Mouse (Mus musculus) adrenal gland, adult 2 months (tissue): ENCODE measurements around the gene Ube2a. TPM values are rescaled to one million over a fixed set of nuclear protein-coding genes. Genes with fewer than 3 reads are reported as not detected.
A peak's percentile ranks its signal among the peaks of the same experiment; 100 is the strongest.
"Not testable (repeated sequence)": the region's sequence is repeated elsewhere in the genome, so short reads cannot be mapped to it uniquely, and the experiment has no call there.

Source experiments
- DNase-seq: peaks from one replicate; pipeline ENCODE4 v3.0.0; 2021
- long read RNA-seq: library from polyadenylated mRNA; stranded (forward); transcript quantifications from one replicate; pipeline ENCODE4 v2.0.0, GENCODE M21; 2021
- polyA plus RNA-seq: library from polyadenylated mRNA; depleted of rRNA; stranded (reverse); fragments of >200 nt; gene quantifications from 2 replicates; pipeline ENCODE4 v1.2.3, GENCODE M21; 2012; rRNA removed
- total RNA-seq, 2 experiments: library from RNA; stranded (reverse); gene quantifications; 2 replicates each; pipeline ENCODE4 v1.2.3; 2021

Ube2a gene
- 10 to 100 TPM; 66.8 to 74.4 TPM for total RNA-seq
- polyA plus RNA-seq, result 33.2 and 38.6 TPM in 2 replicates
- long read RNA-seq, transcript Ube2a-201 (6 exons, 1,732 nt), result major isoform, 41 of 42 reads
- long read RNA-seq, partial matches to known transcripts, result 0 of 42 reads
- long read RNA-seq, other reads (novel, unspliced or antisense), result 0 of 42 reads

- DNase-seq, result no peak
Observed at GRCm38 (mm10) chrX:36873765-36874164, at the start of gene Ube2a, which contains the start of gene C330007P06Rik. TSS of gene Ube2a (plus strand) at chrX:36873900. TSS of gene C330007P06Rik (minus strand) at chrX:36874111.

DNA sequence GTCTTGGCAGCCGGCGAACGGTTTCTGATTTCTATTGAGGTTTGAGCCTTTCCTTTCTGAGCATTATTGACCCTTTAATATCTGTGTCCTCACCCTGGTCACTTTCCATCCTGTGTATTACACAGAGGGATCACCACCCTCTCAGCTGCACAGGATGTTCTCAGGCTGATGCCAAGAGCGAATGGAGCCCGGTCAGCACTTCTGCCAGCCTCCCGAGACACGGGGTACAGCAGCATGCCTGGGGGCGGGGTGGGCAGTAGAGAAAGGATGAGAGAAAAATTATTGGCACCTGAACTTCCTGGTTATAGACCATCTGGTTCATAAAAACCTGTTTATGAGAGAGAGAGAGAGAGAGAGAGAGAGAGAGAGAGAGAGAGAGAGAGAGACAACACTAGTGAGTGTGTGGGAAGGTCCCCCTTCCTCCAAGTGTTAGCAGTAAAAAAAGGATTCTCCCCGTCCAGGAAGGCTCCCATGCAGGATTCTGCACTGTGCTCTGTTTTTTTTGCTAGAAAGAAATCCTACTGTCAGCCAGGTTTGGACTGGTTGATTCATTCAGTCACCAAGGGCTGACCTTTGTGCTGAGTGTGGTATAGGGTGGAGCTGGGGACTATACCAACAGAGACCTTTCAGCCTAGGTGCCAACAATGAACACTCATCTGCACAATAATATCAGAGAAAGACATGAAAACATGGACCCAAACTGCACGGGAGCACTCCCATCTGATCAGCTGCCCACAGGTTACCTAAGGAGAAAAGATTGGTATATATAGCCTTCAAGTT is 49.6 kb upstream of the Ube2a start:
- no peak for DNase-seq

- no peak for DNase-seq
Observed at GRCm38 (mm10) chrX:36825032-36825431, 48.7 kb upstream of the Ube2a start.

DNA sequence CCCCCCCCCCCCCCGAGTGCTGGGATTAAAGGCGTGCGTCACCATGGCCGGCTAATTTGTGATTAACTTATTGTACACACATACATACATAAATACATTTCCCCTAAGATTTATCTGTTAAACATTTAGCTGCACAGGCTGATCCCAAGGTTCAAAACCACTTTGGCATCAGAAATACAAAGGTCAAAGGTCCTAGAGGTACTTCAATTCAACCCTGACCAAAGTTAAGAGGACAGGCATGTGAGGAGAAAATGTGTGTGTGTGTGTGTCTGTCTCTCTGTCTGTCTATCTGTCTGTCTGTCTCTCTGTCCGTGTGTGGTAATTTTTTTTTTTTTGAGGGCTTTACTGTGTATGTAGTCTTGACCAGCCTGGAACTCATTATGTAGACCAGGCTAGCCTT is 46.8 kb upstream of the Ube2a start:
- DNase-seq, result no peak

DNA sequence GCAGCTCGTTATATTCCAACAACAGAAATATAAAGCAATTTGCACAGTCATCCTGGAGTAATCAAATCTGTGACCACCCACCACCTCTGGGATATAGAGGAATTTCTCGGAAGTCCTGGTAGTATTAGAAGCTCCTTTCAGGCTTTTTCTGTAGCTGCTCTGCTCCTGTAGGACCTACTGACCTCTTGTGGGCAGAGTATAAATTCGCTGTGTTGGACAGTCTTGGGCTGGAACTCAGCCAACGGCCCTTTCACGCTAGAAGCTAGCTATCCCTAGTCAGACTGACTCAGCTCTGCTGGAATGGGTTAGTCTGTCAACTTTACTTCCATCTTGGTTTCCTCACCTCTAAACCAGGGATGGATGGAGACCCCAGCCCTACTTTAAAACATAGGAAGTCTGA is 43.4 kb upstream of the Ube2a start:
- DNase-seq, result peak; percentile 78

DNA sequence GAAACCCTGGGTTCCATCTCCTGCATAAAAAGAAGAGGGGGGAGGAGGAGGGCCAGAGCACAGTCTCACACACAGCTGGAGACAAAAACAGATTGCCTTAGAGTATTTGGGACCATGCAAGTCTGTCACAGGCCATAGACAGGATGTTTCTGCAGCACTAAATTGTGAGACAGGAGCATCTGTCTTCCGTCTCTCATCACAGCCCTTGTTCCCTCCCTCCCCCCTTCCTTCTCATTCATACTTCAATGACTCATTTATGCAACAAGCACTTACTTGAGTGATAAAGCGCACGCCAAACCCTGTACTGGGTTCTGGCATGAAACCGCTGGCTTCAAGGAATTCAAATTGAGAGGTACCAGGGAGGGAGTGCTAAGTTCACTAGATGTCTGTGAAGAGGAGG is 42.1 kb upstream of the Ube2a start:
- no peak for DNase-seq

- peak; percentile 55 for DNase-seq
Observed at GRCm38 (mm10) chrX:36833397-36834084, 40.2 kb upstream of the Ube2a start.

DNA sequence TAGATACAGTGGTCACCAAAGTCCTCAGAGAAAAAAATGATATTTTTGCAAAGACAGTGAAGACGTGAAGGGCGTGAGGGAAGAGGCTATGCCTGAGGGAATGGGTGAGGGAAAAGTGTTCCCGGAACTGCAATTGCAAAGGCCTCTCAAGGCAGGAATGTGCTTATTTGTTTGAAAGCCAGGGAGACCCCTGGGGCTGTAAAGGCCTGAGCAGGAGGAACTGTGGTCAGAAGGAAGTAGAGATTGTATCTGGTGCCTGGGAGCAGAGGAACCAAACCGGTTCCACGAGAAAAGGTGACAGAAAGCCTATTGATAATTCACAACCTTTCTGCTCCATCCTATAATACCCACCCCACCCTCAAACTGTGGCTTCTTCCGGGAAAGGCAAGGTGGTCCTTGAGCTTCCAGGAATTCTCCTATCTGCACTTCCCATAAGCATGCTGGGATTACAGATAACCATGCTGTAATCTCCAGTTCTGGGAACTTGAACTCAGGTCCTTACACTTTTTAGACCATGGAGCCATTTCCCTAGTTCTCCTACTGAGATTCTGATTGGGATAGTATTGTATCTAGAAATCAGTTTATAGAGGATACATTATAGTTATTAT is 36.5 kb upstream of the Ube2a start:
- no peak for DNase-seq

DNA sequence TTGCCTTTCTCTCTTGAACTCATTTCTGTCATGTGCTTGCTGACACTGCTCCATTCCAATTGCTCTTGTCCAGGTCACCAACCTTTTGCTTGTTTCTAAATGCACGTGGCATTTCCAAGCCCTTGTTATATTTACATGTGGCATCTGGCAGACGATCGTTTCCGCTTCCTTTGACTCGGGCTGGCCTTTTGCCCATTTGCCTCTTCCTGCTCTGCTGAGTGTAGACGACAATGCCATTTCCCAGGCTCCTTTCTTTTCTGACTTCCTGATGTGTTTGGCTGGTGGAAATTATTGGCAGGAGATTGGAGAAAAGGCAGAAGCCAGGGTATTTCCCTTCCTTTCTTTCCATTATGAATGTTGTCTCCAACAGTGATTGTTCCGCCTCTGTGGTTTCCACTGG is 34.3 kb upstream of the Ube2a start:
- peak; percentile 23 for DNase-seq

GRCm38 (mm10) chrX:36841698-36842097 is 32.0 kb upstream of the Ube2a start:
- DNase-seq, result no peak

GRCm38 (mm10) chrX:36843346-36843990 is 30.2 kb upstream of the Ube2a start:
- peak; percentile 46 for DNase-seq

DNA sequence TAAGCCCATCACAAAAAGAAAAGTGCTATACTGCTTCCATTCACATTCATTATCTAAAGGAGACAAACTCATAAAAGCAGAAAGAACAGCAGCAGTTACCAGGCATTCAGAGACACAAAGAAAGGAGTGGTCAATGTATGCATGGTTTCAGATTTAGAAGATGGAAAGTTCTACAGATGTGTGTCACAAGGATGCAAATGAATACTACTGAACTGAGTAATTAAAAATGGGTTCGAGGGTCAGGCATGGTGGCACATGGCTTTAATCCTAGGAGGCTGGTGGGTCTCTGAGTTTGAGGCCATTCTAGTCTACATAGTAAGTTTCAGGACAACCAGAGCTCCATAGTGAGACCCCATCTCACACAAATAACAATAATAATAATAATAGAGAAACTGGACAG is 26.5 kb upstream of the Ube2a start:
- no peak for DNase-seq

DNA sequence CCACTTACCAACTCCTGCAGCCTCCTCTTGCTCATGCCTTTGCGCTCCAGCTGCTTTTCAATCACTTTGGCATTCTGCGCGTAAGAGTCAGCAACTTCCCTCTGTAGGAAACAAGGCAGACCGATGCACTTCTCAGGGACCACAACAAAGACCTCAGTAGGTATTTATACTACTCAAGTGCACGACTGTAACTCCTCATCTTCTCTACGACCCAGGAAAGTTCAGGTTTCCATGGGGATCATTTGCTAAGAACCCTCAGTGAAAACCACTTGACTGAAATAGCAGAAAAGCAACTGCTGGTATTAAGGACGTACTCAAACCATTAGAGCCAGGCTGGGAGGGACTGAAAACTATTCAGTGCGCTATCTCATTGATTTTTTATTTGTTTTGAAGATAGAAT is 21.1 kb upstream of the Ube2a start:
- DNase-seq, result no peak

GRCm38 (mm10) chrX:36863766-36864608 is 9.7 kb upstream of the Ube2a start:
- DNase-seq, result peak; percentile 87

- DNase-seq, result no peak
Observed at GRCm38 (mm10) chrX:36864609-36865328, 8.9 kb upstream of the Ube2a start.

GRCm38 (mm10) chrX:36870372-36870771 is 3.3 kb upstream of the Ube2a start:
- no peak for DNase-seq

DNA sequence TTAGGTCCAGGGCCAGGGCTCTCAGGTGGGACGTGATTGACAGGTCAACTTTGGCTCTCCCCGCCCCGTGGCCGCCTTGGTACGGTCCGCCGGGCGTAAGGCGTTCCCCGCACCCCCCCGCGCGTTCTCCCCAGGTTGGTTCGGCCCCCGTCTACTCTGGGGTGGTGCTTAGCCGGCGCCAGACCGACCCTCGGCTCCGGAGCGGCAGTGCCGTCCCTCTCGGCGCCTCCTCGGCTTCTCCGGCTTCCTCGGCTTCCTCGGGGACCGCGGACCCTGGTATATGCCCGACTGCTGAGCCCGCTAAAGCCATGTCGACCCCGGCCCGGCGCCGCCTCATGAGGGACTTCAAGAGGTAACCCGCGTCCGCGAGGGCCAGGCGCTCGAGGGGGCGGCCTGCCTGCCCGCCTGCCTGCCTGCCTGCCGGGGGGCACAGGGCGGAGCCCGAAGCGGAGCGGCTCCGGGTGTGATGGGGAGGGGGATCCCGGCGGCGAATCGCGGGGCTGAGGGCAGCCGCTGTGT is 537 bp downstream of the Ube2a start:
- DNase-seq, result peak; percentile 92

- DNase-seq, result no peak
Observed at GRCm38 (mm10) chrX:36874704-36875128, 1.0 kb downstream of the Ube2a start.

- DNase-seq, result no peak
Observed at GRCm38 (mm10) chrX:36884719-36885118, 11.0 kb downstream of the Ube2a start.

DNA sequence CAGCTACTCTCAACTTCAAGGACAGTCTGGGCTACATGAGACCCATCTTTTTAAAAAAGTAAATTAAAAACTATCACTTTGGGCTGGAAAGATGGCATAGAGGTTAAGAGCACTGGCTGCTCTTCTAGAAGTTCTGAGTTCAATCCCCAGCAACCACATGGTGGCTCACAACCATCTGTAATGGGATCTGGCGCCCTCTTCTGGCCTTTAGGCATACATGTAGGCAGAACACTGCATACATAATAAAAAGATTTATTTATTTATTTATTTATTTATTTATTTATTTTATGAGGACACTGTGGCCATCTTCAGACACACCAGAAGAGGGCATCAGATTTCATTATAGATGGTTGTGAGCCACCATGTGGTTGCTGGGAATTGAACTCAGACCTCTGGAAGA is 25.2 kb downstream of the Ube2a start:
- DNase-seq, result not testable (repeated sequence)
